Mouse (Mus musculus): ENCODE data around the gene Mgat4d. TPM values are rescaled to one million over a fixed set of nuclear protein-coding genes. Genes with fewer than 3 reads are reported as not detected.

The Mgat4d gene
- total RNA-seq, 2 experiments from 2014 or later, result not detected

Other genes starting within 250 kb of the Mgat4d start
- 10 to 100 TPM; 66.7 to 70.1 TPM for gene Tbc1d9, start 183.1 kb upstream of the Mgat4d start, total RNA-seq (2021)
- gene Gm10645, start 182.3 kb upstream of the Mgat4d start, total RNA-seq (2021), result 1 to 10 TPM; 1.2 TPM
- not detected for gene Ucp1, start 58.1 kb upstream of the Mgat4d start, total RNA-seq (2021)
- gene Elmod2, start 16.0 kb upstream of the Mgat4d start, total RNA-seq (2021), result 10 to 100 TPM; 13.8 to 14.8 TPM
- gene Clgn, start 41.4 kb downstream of the Mgat4d start, total RNA-seq (2021), result 1 to 10 TPM; 8.2 to 9.1 TPM
- 100 to 1,000 TPM; 212 to 226 TPM for gene Scoc, start 109.9 kb downstream of the Mgat4d start, total RNA-seq (2021)
- gene Olfr370, start 187.3 kb downstream of the Mgat4d start, total RNA-seq (2021), result not detected
- gene Ndufb7, start 218.2 kb downstream of the Mgat4d start, total RNA-seq (2021), result 100 to 1,000 TPM; 140 to 161 TPM